Mouse (Mus musculus) lung, postnatal 0 days (tissue): ENCODE results near the gene 0610037L13Rik.

Experiments used
- CTCF ChIP-seq: IDR thresholded peaks from 2 replicates; pipeline ENCODE4 v1.5.1; 2016; ENCODE audit warnings: antibody characterized with exemption, mild to moderate bottlenecking
- EP300 ChIP-seq: IDR thresholded peaks from 2 replicates; pipeline ENCODE4 v1.6.1; 2016; ENCODE audit warnings: antibody characterized with exemption, mild to moderate bottlenecking, control low read depth

DNA sequence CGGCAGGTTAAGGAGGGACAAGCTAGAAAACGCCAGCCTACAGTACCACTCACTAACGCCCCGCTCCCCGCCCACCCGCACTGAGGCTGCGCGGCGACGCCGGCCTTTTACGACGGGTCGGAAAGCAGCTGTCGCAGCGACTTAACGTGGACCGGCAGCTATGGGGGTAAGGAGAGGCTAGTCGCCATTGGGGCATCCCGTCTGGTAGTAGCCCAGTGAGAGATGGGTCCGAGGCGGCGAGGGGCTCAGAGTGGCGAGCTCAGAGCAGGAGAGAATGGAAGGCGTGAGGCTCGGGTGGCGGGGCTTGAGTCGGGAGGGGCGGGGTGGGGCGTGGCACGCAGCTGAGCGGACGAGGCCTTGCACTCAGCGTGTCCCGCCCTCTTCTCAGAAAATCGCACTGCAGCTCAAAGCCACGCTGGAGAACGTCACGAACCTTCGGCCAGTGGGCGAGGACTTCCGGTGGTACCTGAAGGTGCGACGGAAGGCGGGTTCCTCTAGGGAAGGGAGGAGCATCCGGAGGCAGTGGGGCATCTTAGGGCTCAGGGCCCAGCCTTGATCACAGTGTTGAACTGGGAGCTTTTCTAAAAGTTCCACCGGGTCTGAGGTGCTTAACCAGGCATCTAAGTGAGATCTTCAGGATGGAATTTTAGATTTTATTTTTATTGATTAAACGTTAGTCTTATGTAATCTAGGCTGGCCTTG, at the start of gene 0610037L13Rik:
- TF ChIP-seq CTCF (no peak), EP300 (no peak)
